Mouse (Mus musculus) cortical plate, adult 2 months (tissue): ENCODE results near the gene Gm6904.

Source experiments
- CTCF ChIP-seq: fragments of 200-500 bp; IDR thresholded peaks from 2 replicates; pipeline ENCODE4 v1.5.1; 2011; ENCODE audit warnings: mild to moderate bottlenecking, control low read depth, low read length; ENCODE audit not compliant: insufficient read depth; ENCODE audit errors: extremely low read depth
- POLR2A ChIP-seq: fragments of 200-500 bp; IDR thresholded peaks from 2 replicates; pipeline ENCODE4 v1.6.1; 2011; ENCODE audit warnings: mild to moderate bottlenecking, low read length, control low read depth; ENCODE audit not compliant: insufficient read depth; ENCODE audit errors: extremely low read depth

DNA sequence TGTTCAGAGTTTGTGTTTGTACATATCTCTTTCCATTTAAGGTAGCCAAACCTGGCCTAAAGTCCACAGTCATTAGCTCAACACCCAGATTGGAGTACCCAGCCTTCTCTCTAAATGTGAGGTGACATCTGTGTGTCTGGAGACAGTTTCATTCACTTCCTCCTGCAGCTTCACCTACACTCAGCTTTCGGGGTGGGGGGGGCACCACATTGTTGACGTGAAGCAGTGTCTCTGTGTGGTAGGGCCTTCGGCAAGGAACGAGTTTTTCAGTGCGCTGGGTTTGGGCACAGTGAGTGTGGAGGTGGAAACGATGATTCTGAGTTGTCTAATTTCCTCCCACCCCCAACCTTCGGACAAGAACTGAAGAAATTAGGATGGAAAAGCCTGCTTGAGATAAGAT, 51.0 kb downstream of the Gm6904 start:
- TF ChIP-seq POLR2A: no peak
- no peak for TF ChIP-seq CTCF
